Mouse (Mus musculus) erythroblast, embryonic 14.5 days (primary cell): ENCODE measurements around the gene Mical3.

Experiments used
- GATA1 ChIP-seq: IDR thresholded peaks from 2 replicates; pipeline ENCODE4 v1.6.1; 2012; ENCODE audit warnings: low read length, inconsistent platforms, mixed read lengths
- TAL1 ChIP-seq: IDR thresholded peaks from 3 replicates; pipeline ENCODE4 v1.6.1; 2012; ENCODE audit warnings: low read length, inconsistent platforms, mixed read lengths

DNA sequence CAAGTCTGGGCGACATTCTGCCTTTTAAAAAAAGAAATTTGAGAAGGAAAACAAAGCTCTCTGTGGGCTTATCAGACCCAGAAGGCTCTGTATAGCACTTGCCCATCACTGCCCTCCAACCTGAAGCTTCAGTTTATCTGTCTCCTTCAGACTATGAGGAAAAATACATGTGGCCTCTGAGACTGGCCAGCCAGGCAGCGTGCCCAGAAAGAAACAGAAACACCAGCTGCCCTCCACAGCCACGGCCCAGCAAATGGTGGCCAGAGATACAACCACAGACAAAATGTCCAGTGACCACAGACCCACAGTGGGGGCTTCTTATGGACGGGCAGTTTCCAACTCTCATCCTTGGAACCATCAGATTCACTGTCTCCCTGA, 216.3 kb downstream of the Mical3 start:
- no peak for TF ChIP-seq GATA1
- peak; percentile 14; the same call in 1 of the 3 replicates for TF ChIP-seq TAL1
